Mouse (Mus musculus) kidney, postnatal 0 days (tissue): Measurements from ENCODE around the gene Zfp819. TPM values are rescaled to one million over a fixed set of nuclear protein-coding genes. Genes with fewer than 3 reads are reported as not detected.

Source experiments
- ATAC-seq: fragments of 200-750 bp; cut with Nextera tagmentation; replicated peaks from 2 replicates; pipeline ENCODE4 v1.8.0; 2017; ENCODE audit warnings: low read depth, moderate number of reproducible peaks, moderate TSS enrichment, moderate library complexity; ENCODE audit not compliant: low FRiP score
- DNase-seq: peaks from one replicate; pipeline ENCODE4 v3.0.0-alpha.2; 2016; ENCODE audit warnings: low spot score
- H3K27ac ChIP-seq: fragments of 300-500 bp; sonication (generic); 2 replicates; pipeline ENCODE4 v1.5.1; 2014; ENCODE audit warnings: mild to moderate bottlenecking
- H3K27me3 ChIP-seq: fragments of 300-500 bp; sonication (generic); 2 replicates; pipeline ENCODE4 v1.6.1; 2014; ENCODE audit warnings: low read length, mixed read lengths; ENCODE audit not compliant: insufficient read depth
- H3K36me3 ChIP-seq: fragments of 300-500 bp; sonication (generic); 2 replicates; pipeline ENCODE4 v1.6.1; 2014; ENCODE audit warnings: low read length, mixed read lengths; ENCODE audit not compliant: insufficient read depth
- H3K4me1 ChIP-seq: fragments of 300-500 bp; sonication (generic); replicated peaks from 2 replicates; pipeline ENCODE4 v1.6.1; 2014; ENCODE audit warnings: antibody characterized with exemption, low read length, mixed read lengths; ENCODE audit not compliant: insufficient read depth
- H3K4me2 ChIP-seq: fragments of 300-500 bp; sonication (generic); 2 replicates; pipeline ENCODE4 v1.6.1; 2014; ENCODE audit warnings: mild to moderate bottlenecking, low read length, moderate library complexity, mixed read lengths
- H3K4me3 ChIP-seq: fragments of 300-500 bp; sonication (generic); replicated peaks from 2 replicates; pipeline ENCODE4 v1.5.1; 2014; ENCODE audit warnings: low read depth, low read length
- H3K9ac ChIP-seq: fragments of 300-500 bp; sonication (generic); 2 replicates; pipeline ENCODE4 v1.6.1; 2014; ENCODE audit warnings: low read depth, low read length
- H3K9me3 ChIP-seq: fragments of 300-500 bp; sonication (generic); replicated peaks from 2 replicates; pipeline ENCODE4 v1.6.1; 2016; ENCODE audit warnings: low read length, inconsistent platforms, mixed read lengths
- CTCF ChIP-seq: IDR thresholded peaks from 2 replicates; pipeline ENCODE4 v1.5.1; 2016; ENCODE audit warnings: antibody characterized with exemption, low read depth, mild to moderate bottlenecking, moderate library complexity
- WGBS: fragments of 180-500 bp; shearing (Covaris S2); extraction: QIAGEN DNeasy Blood & Tissue Kit; methylation state at CpG from one replicate; pipeline ENCODE4 v1.1.7; 2014; 5-methylcytosine and 5-hydroxymethylcytosine counted together
- polyA plus RNA-seq: library from polyadenylated mRNA; unstranded; fragments of >200 nt; fragmentation: Nextera tagmentation; extraction: Ambion mirVana; gene quantifications from 2 replicates; pipeline ENCODE4 v1.2.1, GENCODE M21; 2015

The Zfp819 gene
- polyA plus RNA-seq, 1 experiment from 2014 or later = 0.08 TPM

- H3K4me3 ChIP-seq = peak within 1 kb of the TSS; percentile 56
- ATAC-seq (peak; percentile 97), DNase-seq (peak; percentile 98)
- H3K36me3 ChIP-seq = peaks cover 11% of the 10 kb centered on the region
- H3K27me3 ChIP-seq = no peaks in the 10 kb centered on the region
- 0 out of 2 replicates have a peak, but pooled peaks cover 6% of the 10 kb centered on the region for H3K4me1 ChIP-seq
- H3K9me3 ChIP-seq = no peaks in the 10 kb centered on the region
- peak within 1 kb of the TSS; percentile 65 for H3K4me2 ChIP-seq
- H3K27ac ChIP-seq = peak within 1 kb of the TSS; percentile 85
- under 1% methylated on average over 37 of the region's 37 CpGs for WGBS
- no peak for TF ChIP-seq CTCF
- H3K9ac ChIP-seq = peak within 1 kb of the TSS; percentile 74
Measured at GRCm38 (mm10) chr7:43579440-43580171, 27.4 kb upstream of the Zfp819 start, which contains the start of gene Zfp719. TSS of gene Zfp719 (plus strand) at chr7:43579610.

GRCm38 (mm10) chr7:43580526-43580925 lies 26.4 kb upstream of the Zfp819 start:
- no peaks in the 10 kb centered on the region for H3K27me3 ChIP-seq
- DNase-seq (no peak), ATAC-seq (no peak)
- peak overlapping the region; percentile 56 for H3K4me3 ChIP-seq
- no peaks in the 10 kb centered on the region for H3K9me3 ChIP-seq
- no peak for TF ChIP-seq CTCF
- H3K27ac ChIP-seq = peak overlapping the region; percentile 85; the same call in 1 of the 2 replicates
- peak overlapping the region; percentile 74 for H3K9ac ChIP-seq
- H3K36me3 ChIP-seq = peaks cover 16% of the 10 kb centered on the region
- H3K4me2 ChIP-seq = peak overlapping the region; percentile 65
- 47% methylated on average over 5 of the region's 5 CpGs for WGBS
- 0 out of 2 replicates have a peak, but pooled peaks cover 6% of the 10 kb centered on the region for H3K4me1 ChIP-seq

- H3K4me2 ChIP-seq = no peak overlapping the region
- peak; percentile 32; the same call in 1 of the 2 replicates for TF ChIP-seq CTCF
- no peaks in the 10 kb centered on the region for H3K27me3 ChIP-seq
- H3K4me1 ChIP-seq = 0 out of 2 replicates have a peak, but pooled peaks cover 6% of the 10 kb centered on the region
- H3K36me3 ChIP-seq = peaks cover 53% of the 10 kb centered on the region
- peak; percentile 3 for DNase-seq
- H3K4me3 ChIP-seq = no peak overlapping the region
- H3K9me3 ChIP-seq = no peaks in the 10 kb centered on the region
- no peak overlapping the region for H3K9ac ChIP-seq
- ATAC-seq = no peak
- H3K27ac ChIP-seq = no peak overlapping the region
- WGBS = 89% methylated on average over 5 of the region's 5 CpGs
Measured at GRCm38 (mm10) chr7:43584790-43585189, 22.2 kb upstream of the Zfp819 start.

GRCm38 (mm10) chr7:43601884-43602283 lies 5.1 kb upstream of the Zfp819 start:
- no peak overlapping the region for H3K9ac ChIP-seq
- H3K27me3 ChIP-seq = no peaks in the 10 kb centered on the region
- 39% methylated on average over 5 of the region's 5 CpGs for WGBS
- H3K4me1 ChIP-seq = no peaks in the 10 kb centered on the region
- DNase-seq = no peak
- ATAC-seq = no peak
- no peak for TF ChIP-seq CTCF
- H3K36me3 ChIP-seq = no peaks in the 10 kb centered on the region
- no peak overlapping the region for H3K27ac ChIP-seq
- H3K9me3 ChIP-seq = no peaks in the 10 kb centered on the region
- H3K4me2 ChIP-seq = no peak overlapping the region
- H3K4me3 ChIP-seq = no peak overlapping the region

GRCm38 (mm10) chr7:43607743-43608287 lies 846 bp downstream of the Zfp819 start:
- Histone ChIP-seq H3K36me3 (no peaks in the 10 kb centered on the region), H3K4me3 (no peak overlapping the region), H3K9me3 (no peaks in the 10 kb centered on the region), H3K27me3 (no peaks in the 10 kb centered on the region), H3K27ac (no peak overlapping the region), H3K4me2 (no peak overlapping the region; the same call in 1 of the 2 replicates), H3K9ac (no peak overlapping the region), H3K4me1 (no peaks in the 10 kb centered on the region; the same call in 1 of the 2 replicates)
- WGBS = 34% methylated on average over 5 of the region's 5 CpGs
- DNase-seq (no peak), ATAC-seq (no peak)
- TF ChIP-seq CTCF = no peak

- Histone ChIP-seq H3K4me2 (no peak overlapping the region), H3K4me1 (no peaks in the 10 kb centered on the region; the same call in 1 of the 2 replicates), H3K4me3 (no peak overlapping the region), H3K27me3 (no peaks in the 10 kb centered on the region), H3K9ac (no peak overlapping the region), H3K36me3 (no peaks in the 10 kb centered on the region), H3K27ac (no peak overlapping the region), H3K9me3 (no peaks in the 10 kb centered on the region)
- no peak for TF ChIP-seq CTCF
- DNase-seq (no peak), ATAC-seq (no peak)
- 70% methylated on average over 7 of the region's 7 CpGs for WGBS
Measured at GRCm38 (mm10) chr7:43608316-43608824, 1.4 kb downstream of the Zfp819 start.
